Mouse (Mus musculus) brain, embryonic 18.5 days (tissue): ENCODE measurements at regions not wholly inside any gene's neighbourhood (a gene's known extent, or its start where the extent isn't known, plus 50 kb on each side); places are given as distances from the start of the nearest gene placed in this dataset.
A peak's percentile ranks its signal among the peaks of the same experiment; 100 is the strongest.

Experiments
- DNase-seq: peaks from one replicate; pipeline ENCODE4 v3.0.0-alpha.2; 2012; ENCODE audit warnings: low read depth, low spot score

DNA sequence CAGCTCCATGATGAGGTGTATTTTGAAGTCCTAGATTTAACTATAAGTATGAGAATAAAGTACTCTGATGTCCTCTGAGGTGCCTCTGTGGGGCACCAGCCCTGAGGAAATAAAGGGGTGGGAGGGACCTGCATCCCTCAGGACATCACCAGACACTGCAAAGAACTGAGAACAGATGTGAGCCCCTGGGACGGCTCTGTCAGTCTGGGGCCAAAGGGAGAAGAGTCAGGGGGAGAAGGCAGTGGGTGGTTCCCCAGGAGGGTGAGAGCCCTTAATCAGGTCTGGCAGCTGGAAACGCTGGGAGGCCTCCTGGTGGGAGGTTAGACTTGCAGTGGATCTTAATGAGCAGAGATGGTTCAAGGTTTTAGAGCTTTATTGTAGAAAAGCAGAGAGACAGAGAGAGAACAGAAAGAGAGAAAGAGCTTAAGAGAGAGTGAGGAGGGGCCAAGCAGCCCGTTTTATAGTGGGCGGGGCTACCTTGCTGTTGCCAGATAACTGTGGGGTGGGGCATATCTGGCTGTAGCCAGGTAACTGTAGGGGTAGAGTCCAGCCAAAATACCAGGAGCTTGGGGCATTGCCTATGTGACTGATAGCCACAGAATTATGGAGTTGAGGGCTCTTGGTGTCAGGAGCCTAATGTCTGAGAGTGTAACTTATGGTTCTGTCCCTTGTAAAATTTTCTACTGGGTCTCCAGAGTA lies 97.3 kb upstream of the Tmtc4 start:
- DNase-seq: no peak

DNA sequence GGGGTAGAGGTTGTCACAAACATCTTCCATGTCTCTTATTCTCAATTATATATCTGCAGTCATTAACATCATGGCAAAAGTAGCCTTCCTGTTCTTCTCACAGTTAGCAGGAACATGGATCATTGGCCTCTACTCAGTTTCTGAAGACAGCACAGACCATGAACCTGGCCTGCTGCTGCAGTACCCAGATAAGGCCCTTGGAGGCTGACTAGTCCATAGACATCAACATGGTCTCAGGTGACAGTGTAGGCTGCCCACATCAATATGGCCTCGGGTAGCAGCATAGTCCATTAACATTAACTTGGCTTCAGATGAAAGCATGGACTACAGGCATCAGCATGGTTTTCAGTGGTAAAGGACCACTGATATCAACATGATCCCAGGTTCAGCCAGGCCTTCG lies 95.9 kb upstream of the Tmtc4 start:
- DNase-seq: no peak

DNA sequence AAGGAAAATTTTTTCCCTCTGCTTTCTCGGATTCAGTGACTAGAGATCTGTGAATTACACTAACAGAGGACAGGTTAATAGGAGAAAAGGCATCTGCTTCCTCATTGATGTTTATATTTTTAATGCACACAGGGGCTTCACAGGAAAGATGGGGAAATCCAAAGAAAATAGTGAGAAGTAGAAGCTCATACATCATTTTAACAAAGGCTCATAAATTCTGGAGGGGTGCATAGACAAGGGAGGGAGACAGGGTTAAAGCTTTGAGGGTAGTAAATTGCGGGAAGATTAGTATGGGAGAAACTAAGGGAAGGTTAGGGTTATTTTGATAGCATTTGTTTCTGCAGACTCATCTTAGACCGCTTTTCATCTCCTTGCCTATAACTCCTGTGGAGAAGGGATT lies 95.0 kb upstream of the Tmtc4 start:
- no peak for DNase-seq

DNA sequence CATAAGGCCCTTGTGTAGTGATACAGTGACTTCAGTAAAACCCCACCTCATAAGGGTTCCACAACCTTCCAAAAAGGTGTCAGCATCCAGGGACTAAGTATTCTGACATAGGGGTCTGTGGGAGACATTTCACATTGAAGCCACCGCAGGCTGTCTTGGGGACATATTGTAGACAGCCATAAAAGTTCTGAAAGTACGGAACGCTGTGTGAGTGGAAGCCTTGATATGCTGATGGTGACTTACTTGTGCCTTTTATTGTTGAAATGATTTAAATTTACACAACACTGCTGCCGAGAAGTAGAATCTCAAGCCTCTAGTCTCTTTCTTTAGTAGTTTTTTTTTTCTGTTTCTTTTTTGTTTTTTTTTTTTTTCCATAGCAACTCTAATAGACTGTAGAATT lies 82.5 kb upstream of the Tmtc4 start:
- DNase-seq: no peak

DNA sequence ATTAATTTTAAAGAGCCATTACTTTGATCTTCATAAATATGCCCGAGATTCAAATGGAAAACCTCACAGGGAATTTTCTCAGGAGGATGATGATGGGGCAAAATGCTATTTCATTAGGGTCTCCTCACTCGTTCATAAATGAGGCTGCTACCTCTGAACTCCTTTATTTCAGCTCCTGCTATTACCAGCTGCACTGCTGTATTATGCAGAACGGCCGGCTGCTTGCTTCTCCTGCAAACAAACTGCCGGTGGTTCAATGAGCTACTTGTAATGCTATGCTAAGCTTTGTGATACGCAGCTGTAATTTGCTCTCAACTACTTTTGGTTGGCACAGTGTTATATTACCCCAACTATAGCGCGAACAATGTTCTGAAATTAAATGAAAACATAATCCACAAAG lies 81.7 kb upstream of the Tmtc4 start:
- peak; percentile 0 for DNase-seq

DNA sequence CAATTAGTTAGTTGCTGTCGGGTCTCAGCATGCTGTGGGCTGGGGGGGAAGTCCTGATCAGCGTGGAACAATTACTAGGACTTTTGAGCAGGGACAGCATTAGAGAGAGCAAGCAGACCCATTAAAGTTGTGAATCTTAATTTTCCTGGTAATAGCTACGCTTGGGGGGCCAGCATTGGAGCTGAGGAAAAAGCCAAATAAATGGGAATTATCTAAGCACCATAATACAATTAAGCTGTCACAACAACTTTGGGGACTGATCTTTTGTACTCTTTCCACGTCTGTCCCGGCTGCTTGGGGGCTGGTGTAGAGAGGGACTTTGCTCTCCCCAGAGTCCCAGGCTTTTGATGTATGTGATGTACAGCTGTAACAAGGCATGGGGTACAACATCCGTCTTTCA lies 81.3 kb upstream of the Tmtc4 start:
- peak; percentile 1 for DNase-seq

DNA sequence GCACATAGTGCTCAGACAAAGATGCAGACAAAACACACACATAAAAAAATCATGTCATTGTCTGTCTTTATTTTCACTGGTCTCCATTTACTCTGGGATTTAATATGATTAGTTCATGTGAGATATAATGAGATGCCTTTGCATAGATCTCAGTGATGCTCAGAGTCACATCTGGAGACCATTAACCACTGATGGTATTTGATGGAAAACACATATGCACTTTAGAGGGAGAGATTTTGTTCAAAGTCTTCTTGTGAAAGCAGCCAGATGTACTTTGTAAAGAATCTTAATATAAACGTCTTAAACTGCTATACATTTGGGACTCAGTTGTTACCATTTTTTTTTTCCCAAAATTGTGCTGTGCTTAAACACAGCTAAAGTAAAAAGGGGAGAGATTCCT lies 79.1 kb upstream of the Tmtc4 start:
- DNase-seq: no peak

DNA sequence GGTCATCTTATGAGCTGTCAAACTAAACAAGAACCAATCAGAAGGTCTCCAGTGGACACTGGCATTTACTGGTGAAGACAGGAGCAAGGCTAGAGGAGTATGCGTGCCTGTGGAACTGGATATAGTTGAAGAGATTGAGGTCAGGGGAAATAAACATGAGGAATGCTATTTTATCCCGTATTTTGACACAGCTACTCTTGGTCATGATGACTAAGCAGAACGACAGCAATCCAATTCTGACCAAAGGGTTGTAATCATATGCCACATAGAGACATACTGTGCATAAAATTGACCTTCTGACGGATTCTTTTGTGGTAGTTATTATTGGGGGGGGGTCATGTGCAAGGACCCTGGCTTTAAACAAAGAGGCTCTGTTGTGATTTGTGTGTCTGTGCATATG lies 73.1 kb upstream of the Tmtc4 start:
- no peak for DNase-seq

DNA sequence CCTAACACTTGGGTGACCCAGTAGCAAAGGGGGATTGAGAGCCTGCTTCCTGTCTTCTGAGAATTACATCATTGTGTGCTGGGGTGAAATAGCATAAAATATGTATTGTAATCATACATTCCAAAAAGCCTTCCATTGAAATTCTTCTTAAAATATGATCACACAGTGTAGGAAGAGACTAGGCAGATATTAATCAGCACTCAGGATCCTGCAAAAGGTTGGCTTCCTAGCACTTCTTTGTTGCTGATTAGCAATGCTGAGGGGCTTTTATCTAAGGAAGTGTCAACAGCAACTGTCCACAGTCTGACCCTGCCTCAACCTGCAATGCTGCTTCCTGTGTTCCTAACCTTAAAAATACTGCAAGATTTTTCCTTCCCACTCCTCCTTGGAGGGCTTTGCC lies 64.6 kb upstream of the Tmtc4 start:
- DNase-seq: no peak

DNA sequence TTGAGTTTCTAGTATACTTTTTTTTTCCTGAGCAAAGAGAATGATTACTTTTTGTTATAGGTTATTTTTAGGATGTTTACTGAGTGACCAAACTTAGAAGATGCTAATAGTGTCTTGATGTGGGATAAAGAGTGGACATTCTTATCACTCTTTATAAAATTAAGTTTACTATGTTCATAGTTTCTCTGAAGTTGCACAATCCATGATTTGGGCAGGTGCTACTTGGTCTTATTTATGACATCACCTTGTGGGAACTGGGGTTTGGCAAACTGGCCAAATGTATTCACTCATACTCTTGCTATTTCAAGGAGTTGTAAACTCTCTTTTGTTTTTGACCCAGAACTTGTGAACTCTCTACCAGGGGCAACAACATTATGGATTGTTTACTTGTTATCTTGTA lies 56.2 kb upstream of the Tmtc4 start:
- DNase-seq: no peak

DNA sequence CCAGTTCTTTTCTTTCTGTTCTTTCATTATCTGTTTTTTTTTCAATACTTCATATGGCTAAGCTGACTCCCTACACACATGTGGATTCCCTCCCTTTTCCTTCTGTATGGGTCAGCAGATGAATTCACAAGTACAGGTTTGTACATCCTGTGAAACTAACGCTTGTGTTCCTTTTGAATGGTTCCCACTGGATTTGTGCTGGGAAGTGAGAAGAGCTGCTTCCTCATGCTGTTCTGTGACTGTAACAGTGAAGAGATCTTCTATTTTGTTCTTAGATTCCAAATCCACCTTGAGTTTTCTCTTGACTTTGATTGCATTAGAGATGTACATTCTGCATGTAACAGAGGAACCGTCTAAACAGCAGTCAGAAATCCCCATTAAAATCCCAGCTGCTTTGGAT lies 53.6 kb upstream of the Tmtc4 start:
- DNase-seq: no peak
